Mouse (Mus musculus): Measurements from ENCODE around the gene Olfr1423. TPM values are rescaled to one million over a fixed set of nuclear protein-coding genes. Genes with fewer than 3 reads are reported as not detected.

The Olfr1423 gene
- polyA plus RNA-seq, 1 experiment, result not detected

- 82% methylated on average over 3 of the region's 3 CpGs for WGBS
- H3K27me3 ChIP-seq (ENCODE audit: control insufficient read depth, insufficient read depth, low read length), result no peaks in the 10 kb centered on the region
- DNase-seq (ENCODE audit: low read depth in 1 of 2, low spot score in 2 of 2), result no peak
- TF ChIP-seq POLR2A (IDR thresholded peaks at IDR 0.05; ENCODE audit: low read depth, low read length) (no peak), CTCF (IDR thresholded peaks at IDR 0.05; ENCODE audit: extremely low read depth, insufficient read depth, insufficient read length, insufficient replicate concordance) (no peak)
- H3K4me1 ChIP-seq (ENCODE audit: control insufficient read depth, insufficient read depth, insufficient read length), result peaks cover 4% of the 10 kb centered on the region; the same call in 1 of the 2 replicates
- H3K4me3 ChIP-seq (ENCODE audit: extremely low read depth, insufficient read depth, insufficient read length), result no peak overlapping the region
- H3K27ac ChIP-seq (ENCODE audit: insufficient read depth, low read length), result no peak overlapping the region
- no peaks in the 10 kb centered on the region for H3K36me3 ChIP-seq (ENCODE audit: control insufficient read depth, insufficient read depth, low read length)
Measured at GRCm38 (mm10) chr19:12025333-12025732, 15.8 kb downstream of the Olfr1423 start.

GRCm38 (mm10) chr19:12024149-12024548 is 17.0 kb downstream of the Olfr1423 start:
- WGBS, result 50% methylated on average over 4 of the region's 4 CpGs
- no peak for TF ChIP-seq CTCF (IDR thresholded peaks at IDR 0.05; ENCODE audit: extremely low read depth, insufficient read depth, insufficient read length, insufficient replicate concordance)
- no peak for TF ChIP-seq POLR2A (IDR thresholded peaks at IDR 0.05; ENCODE audit: low read depth, low read length)
- no peaks in the 10 kb centered on the region for H3K27me3 ChIP-seq (ENCODE audit: control insufficient read depth, insufficient read depth, low read length)
- DNase-seq (ENCODE audit: low read depth in 1 of 2, low spot score in 2 of 2), result no peak
- H3K36me3 ChIP-seq (ENCODE audit: control insufficient read depth, insufficient read depth, low read length), result no peaks in the 10 kb centered on the region
- no peak overlapping the region for H3K4me3 ChIP-seq (ENCODE audit: extremely low read depth, insufficient read depth, insufficient read length)
- H3K27ac ChIP-seq (ENCODE audit: insufficient read depth, low read length), result no peak overlapping the region
- peaks cover 4% of the 10 kb centered on the region; the same call in 1 of the 2 replicates for H3K4me1 ChIP-seq (ENCODE audit: control insufficient read depth, insufficient read depth, insufficient read length)

DNA sequence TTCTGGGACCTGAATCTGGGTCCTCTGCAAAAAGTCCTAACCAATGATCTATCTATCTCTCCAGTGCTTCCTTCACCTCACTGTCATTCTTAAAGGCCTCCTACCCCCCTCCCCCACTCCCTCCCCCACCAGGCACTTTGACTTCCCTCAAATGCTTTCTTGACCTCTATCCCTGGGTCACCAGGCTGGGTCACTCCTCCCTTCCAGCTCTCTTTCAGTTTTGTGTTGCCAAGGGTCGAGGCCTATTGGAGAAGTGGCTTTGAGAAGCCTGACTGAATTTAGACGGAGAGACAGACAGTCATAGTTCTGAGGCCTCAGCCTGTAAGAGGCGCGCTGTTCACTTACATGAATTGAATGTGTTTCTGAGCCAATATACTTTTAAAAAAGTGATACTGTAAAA is 24.9 kb downstream of the Olfr1423 start:
- H3K27me3 ChIP-seq (ENCODE audit: control insufficient read depth, insufficient read depth, low read length), result no peaks in the 10 kb centered on the region
- no peak overlapping the region for H3K4me3 ChIP-seq (ENCODE audit: extremely low read depth, insufficient read depth, insufficient read length)
- 85% methylated on average over 4 of the region's 4 CpGs for WGBS
- H3K4me1 ChIP-seq (ENCODE audit: control insufficient read depth, insufficient read depth, insufficient read length), result no peaks in the 10 kb centered on the region
- no peak overlapping the region for H3K27ac ChIP-seq (ENCODE audit: insufficient read depth, low read length)
- no peak for TF ChIP-seq CTCF (IDR thresholded peaks at IDR 0.05; ENCODE audit: extremely low read depth, insufficient read depth, insufficient read length, insufficient replicate concordance)
- no peak for DNase-seq (ENCODE audit: low read depth in 1 of 2, low spot score in 2 of 2)
- H3K36me3 ChIP-seq (ENCODE audit: control insufficient read depth, insufficient read depth, low read length), result no peaks in the 10 kb centered on the region

DNA sequence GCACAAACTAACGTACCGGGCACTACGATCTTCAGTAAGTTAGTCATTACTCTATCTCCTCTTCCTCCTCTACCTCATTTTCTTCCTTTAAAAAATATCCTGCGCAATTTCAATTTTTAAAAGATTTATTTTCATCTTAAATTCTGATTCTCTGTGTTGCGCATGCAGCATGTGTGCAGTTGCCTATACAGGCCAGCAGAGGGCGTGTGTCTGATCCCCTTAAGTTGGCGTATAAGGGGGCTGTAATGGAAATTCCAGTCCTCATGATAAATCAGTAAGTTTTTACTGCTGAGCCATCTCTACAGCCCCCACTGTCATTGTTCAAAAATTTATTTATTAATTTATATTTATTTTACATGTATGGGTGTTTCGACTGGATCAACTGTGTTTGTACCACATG is 25.4 kb downstream of the Olfr1423 start:
- 85% methylated on average over 8 of the region's 8 CpGs for WGBS
- H3K36me3 ChIP-seq (ENCODE audit: control insufficient read depth, insufficient read depth, low read length), result no peaks in the 10 kb centered on the region
- no peaks in the 10 kb centered on the region for H3K4me1 ChIP-seq (ENCODE audit: control insufficient read depth, insufficient read depth, insufficient read length)
- TF ChIP-seq POLR2A (IDR thresholded peaks at IDR 0.05; ENCODE audit: low read depth, low read length) (no peak), CTCF (IDR thresholded peaks at IDR 0.05; ENCODE audit: extremely low read depth, insufficient read depth, insufficient read length, insufficient replicate concordance) (no peak)
- H3K27me3 ChIP-seq (ENCODE audit: control insufficient read depth, insufficient read depth, low read length), result no peaks in the 10 kb centered on the region
- no peak for DNase-seq (ENCODE audit: low read depth in 1 of 2, low spot score in 2 of 2)
- no peak overlapping the region for H3K27ac ChIP-seq (ENCODE audit: insufficient read depth, low read length)
- H3K4me3 ChIP-seq (ENCODE audit: extremely low read depth, insufficient read depth, insufficient read length), result no peak overlapping the region

GRCm38 (mm10) chr19:12013228-12013627 is 27.9 kb downstream of the Olfr1423 start:
- TF ChIP-seq CTCF (IDR thresholded peaks at IDR 0.05; ENCODE audit: extremely low read depth, insufficient read depth, insufficient read length, insufficient replicate concordance) (no peak), POLR2A (IDR thresholded peaks at IDR 0.05; ENCODE audit: low read depth, low read length) (no peak; the same call in none of the 2 replicates)
- Histone ChIP-seq H3K27me3 (ENCODE audit: control insufficient read depth, insufficient read depth, low read length) (no peaks in the 10 kb centered on the region), H3K4me3 (ENCODE audit: extremely low read depth, insufficient read depth, insufficient read length) (peak overlapping the region; percentile 34; the same call in 1 of the 2 replicates), H3K36me3 (ENCODE audit: control insufficient read depth, insufficient read depth, low read length) (no peaks in the 10 kb centered on the region), H3K27ac (ENCODE audit: insufficient read depth, low read length) (peak overlapping the region; percentile 15), H3K4me1 (ENCODE audit: control insufficient read depth, insufficient read depth, insufficient read length) (no peaks in the 10 kb centered on the region)
- peak in 1 of 2 experiments; percentile 60 for DNase-seq (ENCODE audit: low read depth in 1 of 2, low spot score in 2 of 2)
- WGBS, result 1% methylated on average over 12 of the region's 12 CpGs

- no peaks in the 10 kb centered on the region for H3K27me3 ChIP-seq (ENCODE audit: control insufficient read depth, insufficient read depth, low read length)
- no peaks in the 10 kb centered on the region for H3K4me1 ChIP-seq (ENCODE audit: control insufficient read depth, insufficient read depth, insufficient read length)
- no peak for TF ChIP-seq CTCF (IDR thresholded peaks at IDR 0.05; ENCODE audit: extremely low read depth, insufficient read depth, insufficient read length, insufficient replicate concordance)
- H3K27ac ChIP-seq (ENCODE audit: insufficient read depth, low read length), result no peak overlapping the region
- WGBS, result 1% methylated on average over 10 of the region's 10 CpGs
- no peaks in the 10 kb centered on the region for H3K36me3 ChIP-seq (ENCODE audit: control insufficient read depth, insufficient read depth, low read length)
- peak overlapping the region; percentile 48 for H3K4me3 ChIP-seq (ENCODE audit: extremely low read depth, insufficient read depth, insufficient read length)
- no peak for DNase-seq (ENCODE audit: low read depth in 1 of 2, low spot score in 2 of 2)
Measured at GRCm38 (mm10) chr19:12012615-12013014, 28.5 kb downstream of the Olfr1423 start.

DNA sequence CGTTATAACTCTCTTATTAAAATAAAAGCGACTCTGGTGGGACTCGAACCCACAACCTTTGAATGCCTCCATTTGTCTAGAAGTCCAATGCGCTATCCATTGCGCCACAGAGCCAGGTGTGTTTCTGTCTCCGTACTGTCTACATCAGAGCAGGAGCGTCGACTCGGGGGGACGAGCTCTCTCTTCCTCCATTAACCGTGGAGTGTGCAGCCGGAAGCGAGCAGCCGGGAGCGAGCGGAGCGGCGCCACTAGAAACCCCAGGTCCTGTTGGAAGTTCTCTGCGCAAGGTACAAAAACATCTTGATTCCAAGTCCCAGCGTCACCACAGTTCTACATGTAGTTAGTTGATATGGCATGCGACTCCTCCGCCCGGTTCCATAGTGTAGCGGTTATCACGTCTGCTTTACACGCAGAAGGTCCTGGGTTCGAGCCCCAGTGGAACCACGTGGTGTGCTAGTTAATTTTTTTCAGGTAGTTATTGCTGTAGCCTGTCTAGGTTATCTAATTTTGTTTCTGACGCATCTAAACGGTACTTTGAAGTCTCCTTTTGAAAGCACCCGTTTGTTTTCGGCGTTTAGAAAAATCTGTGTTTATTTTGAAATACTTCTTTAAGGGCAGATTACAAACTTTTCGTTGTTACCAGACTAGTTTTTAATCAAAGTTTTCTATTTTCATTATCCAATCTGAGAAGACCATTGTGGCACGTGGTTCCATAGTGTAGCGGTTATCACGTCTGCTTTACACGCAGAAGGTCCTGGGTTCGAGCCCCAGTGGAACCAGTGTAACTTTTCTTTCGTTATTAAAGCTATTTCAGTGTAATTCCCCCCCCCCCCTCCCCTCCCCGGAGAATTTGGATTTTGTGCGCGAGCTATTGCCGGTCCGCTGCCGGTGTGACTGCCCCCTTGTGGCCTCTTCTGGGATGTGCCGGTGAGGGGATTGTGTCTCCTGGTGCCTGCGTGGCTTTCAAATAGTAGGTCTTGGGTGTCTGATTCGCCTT is 29.3 kb downstream of the Olfr1423 start:
- H3K27me3 ChIP-seq (ENCODE audit: control insufficient read depth, insufficient read depth, low read length), result no peaks in the 10 kb centered on the region
- H3K27ac ChIP-seq (ENCODE audit: insufficient read depth, low read length), result peak overlapping the region; percentile 65
- peaks cover 3% of the 10 kb centered on the region; the same call in 1 of the 2 replicates for H3K4me1 ChIP-seq (ENCODE audit: control insufficient read depth, insufficient read depth, insufficient read length)
- under 1% methylated on average over 49 of the region's 49 CpGs for WGBS
- H3K36me3 ChIP-seq (ENCODE audit: control insufficient read depth, insufficient read depth, low read length), result no peaks in the 10 kb centered on the region
- DNase-seq (ENCODE audit: low read depth in 1 of 2, low spot score in 2 of 2), result peak; percentile 82 to 86
- peak overlapping the region; percentile 75 for H3K4me3 ChIP-seq (ENCODE audit: extremely low read depth, insufficient read depth, insufficient read length)
- TF ChIP-seq CTCF (IDR thresholded peaks at IDR 0.05; ENCODE audit: extremely low read depth, insufficient read depth, insufficient read length, insufficient replicate concordance) (peak; percentile 82), POLR2A (IDR thresholded peaks at IDR 0.05; ENCODE audit: low read depth, low read length) (no peak)
